Mouse (Mus musculus) hematopoietic stem cell, adult 5-6 weeks (primary cell): ENCODE measurements around the gene Cldn34c2. TPM values are rescaled to one million over a fixed set of nuclear protein-coding genes. Genes with fewer than 3 reads are reported as not detected.
"Not testable (repeated sequence)": the region's sequence is repeated elsewhere in the genome, so short reads cannot be mapped to it uniquely, and the experiment has no call there.

ENCODE experiments used
- ATAC-seq, 2 experiments: fragments of 125-278 bp in 1 of 2; replicated peaks in 1 of 2; 2 replicates each; pipeline ENCODE4 v1.8.0; 2016 to 2017; ENCODE audit warnings: inconsistent platforms in 2 of 2, mild to moderate bottlenecking in 2 of 2, moderate number of reproducible peaks in 2 of 2, low read depth in 1 of 2, moderate TSS enrichment in 1 of 2; ENCODE audit not compliant: low FRiP score in 2 of 2, poor library complexity in 2 of 2, severe bottlenecking in 2 of 2, insufficient read depth in 1 of 2, low TSS enrichment in 1 of 2
- total RNA-seq: library from RNA; stranded (forward); fragments of 172-1452, 232-1000 nt; gene quantifications from 2 replicates; pipeline ENCODE4 v1.2.3, GENCODE M21; 2017

Gene Cldn34c2
- total RNA-seq, result not detected in 2 replicates

DNA sequence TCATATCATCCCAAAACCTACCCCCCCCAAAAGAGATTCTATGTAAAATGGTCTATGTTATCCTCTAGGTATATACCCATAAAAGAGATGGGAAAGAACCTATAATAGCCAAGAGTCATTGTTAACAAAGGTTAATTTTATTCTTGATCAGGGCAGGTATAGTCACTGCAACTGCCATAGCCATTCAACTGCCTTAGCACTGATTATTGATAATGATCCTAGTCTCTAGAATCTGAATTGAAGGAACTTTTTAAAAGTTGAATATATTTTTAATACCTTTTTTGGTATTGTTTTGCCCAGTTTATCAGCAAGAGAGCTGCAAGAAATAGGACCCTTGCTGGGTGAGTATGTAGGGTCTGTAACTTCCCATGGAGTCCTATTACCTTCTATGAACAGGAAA is at the start of gene Cldn34c2:
Cldn34c2 (plus strand) TSS at position 301 of the 400 bp plus-strand sequence.
- not testable (repeated sequence) for ATAC-seq

DNA sequence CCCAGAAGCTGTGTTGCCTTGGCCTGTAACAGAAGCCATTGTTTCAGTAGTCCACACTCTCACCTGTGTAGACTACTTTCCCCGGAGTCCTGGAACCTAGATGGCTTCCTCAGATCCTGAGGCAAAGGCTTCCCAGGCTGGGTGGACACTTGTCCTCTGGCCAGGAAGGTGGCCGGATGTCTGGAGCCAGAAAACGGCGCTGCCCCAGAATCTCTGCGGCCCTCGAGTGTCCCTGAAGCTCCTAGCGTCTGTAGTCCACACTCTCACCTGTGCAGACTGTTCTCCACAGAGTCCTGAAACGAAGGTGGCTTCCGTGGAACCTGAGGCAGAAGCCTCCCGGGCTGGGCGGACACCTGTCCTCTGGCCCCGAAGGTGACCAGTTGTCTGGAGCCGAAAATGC is 30.1 kb upstream of the Cldn34c2 start:
- not testable (repeated sequence) for ATAC-seq

DNA sequence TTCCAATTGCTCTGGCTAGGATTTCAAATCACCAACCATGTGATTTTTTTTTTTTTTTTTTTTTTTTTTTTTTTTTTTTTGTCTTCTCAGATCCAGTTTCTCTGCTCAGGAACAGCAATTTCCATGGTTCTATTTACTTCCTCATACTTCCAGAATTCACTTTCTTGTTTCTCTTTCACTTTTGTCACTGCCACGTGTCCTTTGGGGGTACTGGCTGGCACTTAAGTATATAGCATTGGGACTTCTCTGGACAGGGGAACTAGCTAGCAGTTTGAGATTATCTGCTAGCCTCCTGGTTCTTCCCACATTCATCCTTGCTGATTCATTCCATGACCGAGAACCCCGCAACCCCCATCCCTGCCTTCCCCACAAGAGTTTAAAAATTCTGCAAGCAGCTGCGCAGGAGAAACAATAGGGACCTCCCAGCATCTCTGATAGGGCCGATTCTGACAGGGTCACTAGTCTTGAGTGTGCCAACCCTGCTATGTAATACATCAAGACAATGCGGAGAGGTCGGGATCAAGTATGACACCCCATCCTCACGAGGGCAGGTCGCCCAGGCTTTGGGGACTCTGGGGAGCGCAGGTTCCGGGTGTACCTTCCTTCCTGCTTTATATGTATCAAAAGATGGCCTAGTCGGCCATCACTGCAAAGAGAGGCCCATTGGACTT is 30.8 kb downstream of the Cldn34c2 start:
- ATAC-seq, result peak; percentile 92 to 94

Other genes with a start within 250 kb of the Cldn34c2 start
- gene Gm17467, start 123.1 kb downstream of the Cldn34c2 start, total RNA-seq, result not detected in 2 replicates
- not detected in 2 replicates for gene Cldn34c3, start 212.0 kb downstream of the Cldn34c2 start, total RNA-seq